Mouse (Mus musculus): ENCODE data around the gene Cdkn2d.

DNA sequence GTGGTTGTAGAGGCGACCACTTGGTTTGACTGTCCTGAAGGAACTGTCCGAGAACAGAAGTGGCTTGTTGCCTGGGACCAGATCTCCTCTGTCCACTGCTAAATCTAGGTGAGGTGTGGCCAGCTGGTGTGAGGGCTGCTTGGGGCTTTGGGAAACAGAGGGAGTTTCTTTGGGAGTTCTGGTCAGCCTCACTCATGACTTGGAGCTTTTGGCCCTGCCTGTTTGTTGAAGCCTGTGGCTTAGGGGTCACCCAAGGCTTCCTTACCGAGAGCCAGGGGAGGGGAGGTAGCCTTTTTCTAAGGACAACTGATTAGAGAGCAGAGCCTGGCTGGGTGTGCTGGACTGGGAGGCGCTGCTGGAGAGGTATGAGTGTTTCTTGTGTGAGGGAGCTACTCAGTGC, 44.2 kb upstream of the Cdkn2d start:
- TF ChIP-seq CTCF (IDR thresholded peaks at IDR 0.05; ENCODE audit: borderline replicate concordance, control insufficient read depth, extremely low read depth, insufficient read depth, low read length, poor library complexity) (no peak), POLR2A (IDR thresholded peaks at IDR 0.05; ENCODE audit: control insufficient read depth, extremely low read depth, insufficient read depth, low read length, poor library complexity) (no peak)

All from thymus, adult 2 months (tissue).